Mouse (Mus musculus) left cerebral cortex, adult 8-10 months (tissue): Measurements from ENCODE around the gene Rfc5. TPM values are rescaled to one million over a fixed set of nuclear protein-coding genes. Genes with fewer than 3 reads are reported as not detected.
"Not testable (repeated sequence)": the region's sequence is repeated elsewhere in the genome, so short reads cannot be mapped to it uniquely, and the experiment has no call there.

ENCODE experiments used
- DNase-seq, 2 experiments: peaks; one replicate each; pipeline ENCODE4 v3.0.0; 2022; ENCODE audit warnings: low spot score in 2 of 2
- total RNA-seq, 4 experiments: library from RNA; stranded (reverse); gene quantifications; 2 replicates each; pipeline ENCODE4 v1.2.4; 2022

Gene Rfc5
- total RNA-seq: 10 to 100 TPM; 11.6 to 18.0 (median 16.3) TPM

DNA sequence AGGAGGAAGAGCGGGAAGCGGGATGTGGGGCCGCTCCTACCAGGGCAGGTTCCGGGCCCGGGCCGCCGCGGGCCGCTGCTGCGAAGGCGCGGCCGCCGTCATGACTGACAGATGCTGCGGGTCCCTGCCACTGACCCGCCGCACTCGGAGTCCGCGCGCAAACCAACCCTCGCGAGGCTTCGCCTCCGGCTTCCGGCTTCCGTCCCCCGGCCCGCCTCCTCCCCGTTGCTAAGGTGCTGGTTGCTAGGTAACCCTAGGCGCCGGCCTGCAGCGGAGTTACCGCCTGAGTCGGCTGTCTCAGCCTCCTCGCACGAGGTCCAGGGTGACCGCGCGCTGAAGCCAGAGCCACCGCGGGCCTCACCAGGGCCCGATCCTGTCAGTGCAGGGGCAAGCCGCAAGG, at the start of gene Rfc5:
Rfc5 (minus strand) TSS at position 171 of the 400 bp plus-strand sequence.
- peak; percentile 78 to 93 for DNase-seq

- not testable (repeated sequence) for DNase-seq
Observed at GRCm38 (mm10) chr5:117433501-117433900, 44.7 kb upstream of the Rfc5 start.

- DNase-seq: no peak
Observed at GRCm38 (mm10) chr5:117417442-117417841, 28.6 kb upstream of the Rfc5 start.

DNA sequence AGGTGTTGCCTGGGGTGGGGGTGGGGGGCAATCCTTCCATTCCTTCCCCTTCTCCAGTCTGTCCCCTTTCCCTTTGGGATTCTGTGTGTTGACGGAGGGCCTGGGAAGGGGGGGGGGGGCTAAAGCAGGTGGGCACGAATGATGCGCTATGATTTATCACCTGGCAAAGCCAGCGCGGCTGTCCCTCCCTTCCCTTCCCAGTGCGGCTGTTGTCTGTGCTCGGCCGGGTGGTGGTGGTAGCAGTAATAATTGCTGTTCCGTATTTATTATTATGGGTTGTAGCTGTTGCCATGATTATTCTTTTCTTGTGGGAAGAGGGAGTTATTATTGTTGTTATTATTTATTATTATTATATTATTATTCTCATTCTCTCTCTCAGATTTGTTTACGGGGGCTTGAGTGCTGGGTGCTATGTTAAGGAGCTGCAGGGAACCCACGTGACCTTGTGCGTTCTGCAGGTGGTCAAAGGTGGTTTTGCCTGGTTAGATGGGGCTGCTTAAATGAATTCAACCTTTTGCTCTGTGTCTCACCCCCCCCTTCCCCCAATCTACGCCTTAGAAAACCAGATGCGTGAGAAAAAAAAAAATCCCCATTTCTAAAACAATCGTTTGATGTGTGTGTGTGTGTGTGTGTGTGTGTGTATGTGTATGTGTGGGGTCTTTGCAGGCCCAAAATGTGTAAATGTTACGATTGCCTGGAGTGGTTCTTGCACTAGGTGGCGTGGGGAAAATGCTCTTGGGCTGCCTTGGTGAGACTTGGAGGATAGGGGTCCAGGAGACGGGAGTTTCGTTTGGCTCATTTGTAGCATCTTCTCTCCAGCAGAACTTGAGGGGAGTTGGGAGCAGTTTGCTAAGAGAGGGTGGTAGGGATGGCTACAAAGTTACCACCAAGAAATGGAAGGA, 26.4 kb upstream of the Rfc5 start:
- peak in 1 of 2 experiments; percentile 29 for DNase-seq

DNA sequence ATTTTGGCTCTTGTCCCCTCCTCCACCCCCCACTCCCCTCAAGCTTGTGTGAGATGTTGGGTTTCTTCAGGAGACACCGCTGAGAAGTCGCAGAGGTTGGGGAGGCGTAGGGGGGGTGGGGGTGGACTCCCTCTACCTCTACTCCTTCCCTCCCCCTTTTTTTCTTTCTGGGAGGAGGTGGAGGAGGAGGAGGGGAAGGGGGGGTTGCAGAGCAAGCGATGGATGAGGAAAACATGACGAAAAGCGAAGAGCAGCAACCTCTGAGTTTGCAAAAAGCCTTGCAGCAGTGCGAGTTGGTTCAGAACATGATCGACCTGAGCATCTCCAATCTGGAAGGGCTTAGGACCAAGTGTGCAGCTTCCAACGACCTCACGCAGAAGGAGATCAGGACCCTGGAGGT, 25.8 kb upstream of the Rfc5 start:
- DNase-seq: peak; percentile 10 to 23

DNA sequence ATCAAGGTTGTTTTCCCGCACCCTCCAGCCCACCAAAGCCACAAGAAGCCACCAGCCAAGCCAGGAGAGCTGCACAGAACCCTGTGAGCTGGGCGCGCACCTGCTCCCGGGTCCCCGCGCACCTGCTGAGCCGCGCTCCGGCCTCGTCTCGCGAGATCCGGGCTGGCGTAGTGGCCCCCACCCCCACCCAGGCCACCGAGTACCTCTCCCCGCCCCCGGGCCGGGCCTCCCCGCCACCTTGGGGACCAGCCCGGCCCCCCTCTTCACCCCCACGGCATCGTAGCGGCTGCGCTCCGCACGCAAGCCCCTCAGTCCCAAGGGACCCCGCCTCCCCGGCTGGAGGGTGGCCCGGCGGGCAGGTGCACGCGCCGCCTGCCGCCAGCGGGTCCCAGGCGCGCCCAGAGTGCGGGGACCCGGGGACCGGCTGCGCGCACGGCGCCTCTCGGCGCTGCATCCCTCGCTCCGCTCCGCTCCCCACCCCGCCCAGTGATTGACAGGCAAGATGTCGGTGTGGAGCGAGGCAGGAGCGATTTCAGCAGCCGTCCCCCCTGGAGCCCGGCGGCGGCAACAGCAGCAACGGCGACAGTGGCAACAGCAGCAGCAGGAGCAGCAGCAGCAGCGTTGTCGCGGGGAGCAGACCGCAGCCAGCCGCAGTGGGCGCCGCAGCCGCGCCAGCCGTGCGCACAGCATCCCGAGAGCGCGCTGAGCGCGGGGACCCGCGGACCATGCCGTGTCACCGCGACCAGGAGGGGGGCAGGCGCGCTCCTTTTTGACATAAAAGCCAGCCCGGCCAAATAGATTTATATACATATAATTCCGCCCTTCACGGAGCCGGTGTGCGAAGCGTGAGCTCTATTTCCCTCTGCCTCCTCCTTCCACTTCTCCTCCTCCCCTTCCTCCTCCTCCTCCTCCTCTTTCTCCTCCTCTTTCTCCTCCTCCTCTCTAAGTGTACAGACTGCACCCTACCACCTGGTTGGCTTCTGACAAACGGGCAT, 25.0 kb upstream of the Rfc5 start, which contains the start of gene Ksr2:
Ksr2 (plus strand) TSS at position 494 of the 995 bp plus-strand sequence.
- peak; percentile 59 to 77 for DNase-seq

- DNase-seq: no peak
Observed at GRCm38 (mm10) chr5:117409369-117409768, 20.5 kb upstream of the Rfc5 start.

DNA sequence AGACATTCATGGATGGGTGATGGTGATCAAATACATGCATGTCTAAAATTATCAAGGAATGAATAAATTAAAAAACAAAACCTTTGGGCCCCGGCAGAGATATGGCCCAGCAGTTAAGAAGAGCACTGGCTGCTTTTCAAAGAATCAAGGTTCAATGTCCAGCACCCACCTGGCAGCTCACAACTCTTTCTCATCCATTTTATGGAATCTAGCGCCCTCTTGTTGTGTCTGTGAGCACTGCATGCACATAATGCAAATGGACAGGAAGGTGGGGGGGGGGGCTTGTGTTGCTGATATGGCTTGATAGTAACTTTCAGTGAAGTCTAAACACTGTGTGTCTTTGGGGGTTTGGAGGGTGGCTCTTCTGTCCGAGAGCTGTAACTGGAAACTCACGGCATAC, 19.4 kb upstream of the Rfc5 start:
- DNase-seq: no peak

GRCm38 (mm10) chr5:117404671-117405070, 15.8 kb upstream of the Rfc5 start:
- not testable (repeated sequence) for DNase-seq

- DNase-seq: no peak
Observed at GRCm38 (mm10) chr5:117403609-117404008, 14.8 kb upstream of the Rfc5 start.

DNA sequence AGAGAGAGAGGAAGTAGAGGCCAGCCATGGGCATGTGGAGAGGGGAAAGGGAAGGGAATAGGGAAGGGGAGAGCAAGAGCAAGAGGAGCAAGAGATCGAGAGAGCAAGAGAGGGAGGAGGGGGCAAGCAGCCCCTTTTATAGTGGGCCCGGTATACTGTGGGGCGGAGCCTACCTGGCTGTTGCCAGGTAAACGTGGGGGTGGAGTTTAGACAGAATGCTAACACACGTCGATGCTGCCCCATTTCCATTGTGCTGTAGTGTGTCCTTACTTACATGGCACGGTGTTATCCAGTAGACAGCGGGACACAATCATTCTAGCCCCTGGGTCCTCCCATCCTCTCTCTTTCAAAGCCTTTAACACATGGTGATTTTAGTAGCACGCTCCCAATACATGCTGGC, 10.4 kb upstream of the Rfc5 start:
- DNase-seq: no peak

DNA sequence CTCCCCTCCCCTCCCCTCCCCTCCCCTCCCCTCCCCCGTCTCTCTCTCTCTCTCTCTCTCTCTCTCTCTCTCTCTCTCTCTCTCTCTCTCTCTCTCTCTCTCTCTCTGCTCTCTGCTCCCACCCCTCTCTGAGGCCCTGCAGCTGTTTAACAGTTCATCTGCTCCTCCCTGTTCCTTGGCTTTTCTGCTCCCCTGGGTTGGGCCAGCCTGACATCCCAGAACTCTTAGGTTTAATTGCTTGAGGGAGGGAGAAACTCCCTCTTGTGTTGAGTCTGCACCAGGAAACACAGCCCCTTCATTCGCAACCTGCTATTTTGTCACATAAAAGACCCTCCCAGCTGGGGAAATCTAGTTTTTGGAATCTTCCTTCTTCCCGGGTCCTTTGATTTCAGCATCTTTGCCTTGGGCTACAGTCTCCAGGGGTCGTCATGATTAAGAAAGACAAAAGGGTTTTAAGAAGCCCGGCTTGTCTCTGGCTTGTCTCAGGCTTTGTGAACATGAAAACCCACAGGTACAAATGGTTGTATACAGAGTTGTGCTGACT, 9.2 kb upstream of the Rfc5 start:
- DNase-seq: no peak

GRCm38 (mm10) chr5:117397371-117397770, 8.5 kb upstream of the Rfc5 start:
- no peak for DNase-seq

- DNase-seq: no peak
Observed at GRCm38 (mm10) chr5:117396596-117397014, 7.8 kb upstream of the Rfc5 start.

DNA sequence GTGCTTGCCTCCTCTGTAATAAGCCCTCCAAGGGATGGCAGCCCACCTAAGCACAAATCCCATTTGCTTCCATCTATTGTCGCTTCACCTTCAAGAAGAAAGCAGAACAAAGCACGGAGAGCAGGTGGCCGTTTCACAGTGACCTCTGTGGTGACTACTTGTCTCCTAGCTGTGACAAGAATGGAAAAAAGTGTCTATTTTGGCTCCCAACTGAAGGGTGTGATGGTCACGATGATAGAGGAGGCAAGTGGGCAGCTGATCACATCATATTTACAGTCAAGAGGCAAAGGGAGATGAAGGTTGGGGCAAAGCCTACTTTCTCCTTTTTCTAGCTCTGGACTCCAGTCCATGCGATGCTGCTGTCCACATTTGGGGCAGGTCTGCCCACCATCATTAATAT, 7.0 kb upstream of the Rfc5 start:
- no peak for DNase-seq

GRCm38 (mm10) chr5:117390895-117391294, 2.0 kb upstream of the Rfc5 start:
- no peak for DNase-seq

GRCm38 (mm10) chr5:117388296-117388751, 523 bp downstream of the Rfc5 start:
- no peak for DNase-seq

DNA sequence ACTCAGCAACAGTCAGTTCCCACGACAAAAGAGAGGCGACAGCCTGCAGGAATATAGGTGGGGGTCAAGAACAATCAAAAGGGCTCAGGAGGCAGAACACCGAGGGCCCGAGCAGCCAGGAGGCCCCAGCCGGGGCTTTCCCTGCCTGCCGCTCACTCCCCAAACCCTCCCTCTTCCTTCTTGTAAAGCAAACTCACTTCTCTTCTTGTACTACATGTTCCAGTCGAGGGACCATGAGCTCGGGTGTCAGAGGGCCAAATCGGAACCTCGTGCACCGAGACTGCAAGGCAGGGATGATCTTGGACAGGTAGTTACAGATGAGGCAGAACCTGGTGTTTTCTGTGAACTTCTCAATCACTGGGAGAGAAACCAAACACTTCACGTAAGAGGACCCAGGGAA, 5.6 kb downstream of the Rfc5 start:
- no peak for DNase-seq

- DNase-seq: no peak
Observed at GRCm38 (mm10) chr5:117381785-117382184, 7.1 kb downstream of the Rfc5 start.

DNA sequence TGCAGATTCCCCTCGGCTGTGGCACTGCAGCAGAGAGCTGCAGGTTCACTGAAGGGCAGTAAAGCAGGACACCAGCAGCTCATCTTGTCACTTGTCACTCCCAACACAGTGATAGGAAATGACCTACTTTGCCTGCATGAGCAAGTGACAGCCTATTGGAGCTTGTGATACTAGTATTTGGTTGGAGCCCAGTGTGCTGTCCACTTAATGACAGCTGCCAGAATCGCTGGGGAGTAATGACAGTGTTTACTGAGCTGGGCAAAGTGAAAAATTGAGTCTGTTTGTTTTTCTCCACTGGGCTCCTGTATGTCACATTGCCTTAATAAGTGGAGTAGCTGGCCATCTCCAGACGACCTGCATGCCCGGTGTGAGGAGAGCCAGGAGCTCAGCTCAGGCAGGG, 8.6 kb downstream of the Rfc5 start:
- DNase-seq: no peak

- not testable (repeated sequence) for DNase-seq
Observed at GRCm38 (mm10) chr5:117377731-117378130, 11.1 kb downstream of the Rfc5 start.
